Mouse (Mus musculus): ENCODE measurements at regions not wholly inside any gene's neighbourhood (a gene's known extent, or its start where the extent isn't known, plus 50 kb on each side); places are given as distances from the start of the nearest gene placed in this dataset.

DNA sequence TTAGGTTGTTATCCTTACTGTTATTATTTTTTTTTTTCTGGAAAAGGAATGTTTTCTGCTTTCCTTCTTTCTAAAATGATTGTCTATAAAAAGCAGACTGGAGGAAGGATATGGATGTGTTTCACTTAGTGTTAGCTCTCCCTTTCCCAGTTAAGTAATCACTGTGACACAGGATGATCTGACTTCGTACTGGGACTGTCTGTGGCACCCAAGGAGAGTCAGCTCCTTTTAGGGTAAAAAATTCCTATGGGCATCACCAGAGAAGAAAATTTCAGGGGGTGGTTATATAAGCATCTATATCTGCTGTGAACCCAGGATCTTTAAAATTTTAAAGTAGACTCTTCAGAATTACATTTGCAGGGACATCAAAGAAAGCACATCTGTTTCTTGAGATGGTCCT is 411.2 kb upstream of the Fbxo33 start:
- TF ChIP-seq CTCF (conservative IDR thresholded peaks at IDR 0.05; ENCODE audit: low read length) (no peak), NANOG (IDR thresholded peaks at IDR 0.05; ENCODE audit: borderline replicate concordance, low read length) (no peak), POU5F1 (IDR thresholded peaks at IDR 0.05; ENCODE audit: borderline replicate concordance, low read length) (no peak)

Measured in E14TG2a.4 (cell line).